Mouse (Mus musculus) hindlimb bud, embryonic 11.5 days (tissue): ENCODE measurements at regions not wholly inside any gene's neighbourhood (a gene's known extent, or its start where the extent isn't known, plus 50 kb on each side); places are given as distances from the start of the nearest gene placed in this dataset.

Experiments used
- DNase-seq: peaks from one replicate; pipeline ENCODE4 v3.0.0-alpha.2; 2012; ENCODE audit warnings: low read depth, low spot score; ENCODE audit errors: extremely low spot score

DNA sequence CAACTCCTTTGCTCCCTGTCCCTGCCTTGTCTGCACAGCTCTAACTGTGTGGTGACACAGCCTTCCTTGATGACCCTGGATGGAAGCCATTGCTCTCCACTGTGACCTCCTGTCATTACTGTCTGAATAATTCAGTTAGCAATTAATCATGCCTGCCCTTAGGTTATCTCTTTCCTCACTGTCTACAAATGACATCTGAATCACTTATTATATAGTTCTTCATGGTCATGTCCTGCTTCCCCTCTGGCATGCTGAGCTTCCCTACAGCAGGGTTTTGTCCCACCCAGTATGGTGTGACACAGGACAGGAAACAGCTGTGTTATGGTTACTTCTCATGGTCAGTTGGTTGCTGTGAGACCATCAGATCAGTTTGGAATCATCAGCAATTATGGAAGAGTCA, 458.9 kb downstream of the Ajap1 start:
- no peak for DNase-seq

- DNase-seq = no peak
Measured at GRCm38 (mm10) chr4:153019211-153019610, 463.4 kb downstream of the Ajap1 start.

GRCm38 (mm10) chr4:153018138-153018921, 464.3 kb downstream of the Ajap1 start:
- DNase-seq = no peak

GRCm38 (mm10) chr4:153017816-153018137, 464.8 kb downstream of the Ajap1 start:
- DNase-seq = no peak

DNA sequence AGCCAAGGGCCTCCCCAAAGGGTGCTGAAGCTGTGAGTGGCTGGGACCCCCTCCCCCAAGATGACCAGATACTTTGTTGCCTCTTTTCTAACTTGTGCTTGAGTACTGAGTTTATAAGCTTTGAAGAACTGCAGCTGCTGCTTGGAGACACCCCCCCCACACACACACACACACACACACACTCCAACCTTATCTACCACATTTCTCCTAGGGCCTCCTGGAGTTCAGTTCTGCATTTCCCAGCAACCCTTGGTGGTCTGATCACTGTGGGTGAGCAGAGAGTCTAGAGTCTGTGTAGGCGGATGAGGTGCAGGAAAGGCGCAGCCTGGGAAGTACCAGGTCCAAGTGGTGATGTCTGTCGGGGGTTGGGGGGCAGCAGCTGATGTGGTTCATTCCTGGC, 479.3 kb downstream of the Ajap1 start:
- DNase-seq = no peak

GRCm38 (mm10) chr4:153002516-153002915, 480.1 kb downstream of the Ajap1 start:
- DNase-seq = no peak

DNA sequence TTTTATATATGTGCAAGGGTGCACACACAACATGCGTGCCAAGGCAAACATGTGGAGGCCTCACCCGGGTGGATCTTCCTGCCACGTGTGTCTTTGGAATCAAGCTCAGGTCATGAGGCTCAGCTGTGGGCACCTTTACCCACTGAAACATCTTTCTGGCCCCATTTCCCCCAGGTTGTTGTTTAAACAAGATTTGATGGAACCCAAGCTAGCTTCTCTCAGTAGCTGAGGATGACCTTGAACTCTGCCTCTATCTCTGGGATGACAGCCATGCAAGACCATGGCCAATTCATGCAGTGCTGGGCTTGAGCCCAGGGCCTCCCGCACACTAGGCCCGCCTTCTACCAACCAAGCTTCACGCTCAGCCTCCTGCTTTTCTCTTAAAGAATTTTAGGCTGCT, 480.9 kb downstream of the Ajap1 start:
- no peak for DNase-seq

- no peak for DNase-seq
Measured at GRCm38 (mm10) chr4:152999526-152999925, 483.1 kb downstream of the Ajap1 start.

DNA sequence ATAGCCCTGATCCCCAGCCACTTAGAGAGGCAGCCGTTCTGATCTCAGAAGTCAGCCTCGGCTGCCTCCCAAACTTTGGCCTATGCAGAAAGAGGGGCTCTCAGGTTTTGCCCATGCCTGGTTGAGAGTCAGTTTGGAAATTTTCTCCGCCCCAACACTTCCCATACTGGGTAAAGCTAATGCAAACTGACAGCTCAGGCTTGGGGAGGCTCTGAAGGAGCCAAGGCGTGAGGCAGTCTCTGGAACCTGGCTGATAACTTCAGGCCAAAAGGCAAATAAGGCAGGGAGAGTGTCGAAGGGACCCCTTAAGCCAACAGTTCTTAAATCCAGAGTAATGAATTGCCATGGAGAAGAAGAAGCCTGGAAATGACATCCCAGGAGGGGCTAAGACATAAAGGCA, 485.4 kb downstream of the Ajap1 start:
- no peak for DNase-seq

DNA sequence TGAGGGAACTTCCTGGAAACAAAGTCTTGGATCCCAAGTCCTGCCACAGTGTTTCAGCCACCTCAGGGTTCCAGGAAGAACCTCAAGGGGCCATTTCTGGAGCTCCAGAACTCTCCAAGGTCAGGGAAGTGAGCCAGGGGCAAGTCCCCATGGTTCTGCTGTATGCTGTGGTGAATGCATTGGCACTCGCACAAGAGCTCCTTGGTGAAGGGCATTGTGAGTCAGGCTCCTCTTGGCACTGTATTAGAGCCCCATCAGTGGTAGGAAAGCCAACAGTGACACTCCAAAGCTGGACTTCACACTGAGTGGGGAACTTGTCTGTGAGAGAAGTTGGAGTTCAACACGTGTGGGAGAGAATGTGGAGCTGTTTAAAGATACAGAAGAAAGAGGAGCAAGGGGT, 486.0 kb downstream of the Ajap1 start:
- no peak for DNase-seq

DNA sequence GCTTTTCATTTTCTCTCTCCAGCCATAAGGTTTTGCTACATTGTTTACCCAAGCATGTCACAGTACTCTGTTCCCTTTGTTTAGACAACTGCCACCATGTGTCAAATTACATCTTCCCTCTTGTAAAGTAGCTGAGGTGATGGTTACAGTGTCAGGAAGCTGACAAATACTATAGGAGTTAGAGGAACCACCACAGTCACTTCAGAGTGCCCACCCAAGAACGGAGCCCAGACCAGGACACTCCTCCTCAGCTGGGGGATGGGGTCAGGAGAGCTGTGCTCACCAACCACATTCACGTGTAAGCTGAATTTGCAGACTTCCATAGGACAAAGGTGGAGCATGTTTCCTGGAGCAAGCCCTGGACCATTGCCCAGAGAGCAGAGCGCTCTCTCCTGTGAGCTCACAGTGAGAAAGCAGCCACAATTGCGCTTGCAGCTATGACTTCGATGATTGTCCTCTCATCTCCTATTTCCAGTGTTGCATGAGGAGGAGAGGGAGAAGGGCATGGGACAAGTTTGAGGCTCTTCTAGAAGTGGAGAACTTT, 487.5 kb downstream of the Ajap1 start:
- no peak for DNase-seq

DNA sequence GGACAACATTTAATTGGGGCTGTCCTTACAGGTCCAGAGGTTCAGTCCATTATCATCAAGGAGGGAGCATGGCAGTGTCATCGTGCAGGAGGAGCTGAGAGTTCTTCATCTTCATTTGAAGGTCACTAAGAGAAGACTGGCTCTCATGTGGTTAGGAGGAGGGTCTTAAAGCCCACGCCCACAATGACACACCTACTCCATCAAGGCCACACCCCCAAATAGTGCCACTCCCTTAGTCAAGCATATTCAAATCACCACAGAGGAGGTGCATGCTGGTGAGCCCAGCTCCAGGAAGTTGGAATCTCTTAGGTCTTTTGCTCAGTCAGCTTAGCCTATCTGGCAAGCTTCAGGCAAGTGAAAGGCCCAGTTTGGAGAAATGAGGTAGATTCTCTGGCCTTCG, 488.4 kb downstream of the Ajap1 start:
- DNase-seq = no peak

DNA sequence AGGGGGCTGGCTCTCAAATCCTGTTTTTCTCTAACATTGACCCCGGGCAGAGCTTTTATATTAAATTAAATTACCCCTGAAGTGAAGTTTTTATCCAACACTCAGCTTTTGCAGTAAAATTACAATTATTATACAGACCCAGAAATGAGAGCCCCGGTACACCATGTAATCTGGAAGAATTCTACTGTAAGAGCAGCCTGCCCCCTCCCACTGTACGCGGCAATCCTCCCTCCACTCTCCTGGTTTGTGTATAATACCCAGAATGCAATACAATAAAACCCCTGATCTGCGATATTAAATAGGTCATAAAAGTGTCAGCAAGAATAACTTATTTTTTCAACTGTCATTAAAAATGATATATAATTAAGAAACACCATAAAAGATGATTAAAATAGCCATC, 492.3 kb downstream of the Ajap1 start:
- no peak for DNase-seq

GRCm38 (mm10) chr4:152987726-152988125, 494.9 kb downstream of the Ajap1 start:
- no peak for DNase-seq

- DNase-seq = no peak
Measured at GRCm38 (mm10) chr4:152975012-152975675, 497.5 kb upstream of the Kcnab2 start.

- no peak for DNase-seq
Measured at GRCm38 (mm10) chr4:152963001-152963400, 485.3 kb upstream of the Kcnab2 start.

GRCm38 (mm10) chr4:152962165-152962564, 484.5 kb upstream of the Kcnab2 start:
- no peak for DNase-seq

DNA sequence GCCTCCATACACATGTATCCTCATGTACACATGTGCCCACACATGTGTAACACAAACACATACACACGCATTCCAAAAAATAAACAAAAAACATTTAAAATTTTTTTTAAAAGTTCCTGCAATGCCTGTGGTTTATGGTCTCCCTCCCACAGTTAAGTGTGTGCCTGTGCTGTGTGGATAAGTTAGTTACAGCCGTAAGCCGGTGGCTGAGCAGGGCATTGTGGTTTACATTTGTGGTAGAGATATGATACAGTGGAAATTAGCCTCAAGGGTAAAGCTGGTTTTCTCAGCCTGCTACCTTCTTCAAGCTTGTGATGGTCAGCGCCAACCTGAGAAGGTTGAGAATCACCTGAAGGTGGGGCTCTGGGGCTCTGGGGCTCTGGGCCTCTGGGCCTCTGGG, 484.0 kb upstream of the Kcnab2 start:
- no peak for DNase-seq

DNA sequence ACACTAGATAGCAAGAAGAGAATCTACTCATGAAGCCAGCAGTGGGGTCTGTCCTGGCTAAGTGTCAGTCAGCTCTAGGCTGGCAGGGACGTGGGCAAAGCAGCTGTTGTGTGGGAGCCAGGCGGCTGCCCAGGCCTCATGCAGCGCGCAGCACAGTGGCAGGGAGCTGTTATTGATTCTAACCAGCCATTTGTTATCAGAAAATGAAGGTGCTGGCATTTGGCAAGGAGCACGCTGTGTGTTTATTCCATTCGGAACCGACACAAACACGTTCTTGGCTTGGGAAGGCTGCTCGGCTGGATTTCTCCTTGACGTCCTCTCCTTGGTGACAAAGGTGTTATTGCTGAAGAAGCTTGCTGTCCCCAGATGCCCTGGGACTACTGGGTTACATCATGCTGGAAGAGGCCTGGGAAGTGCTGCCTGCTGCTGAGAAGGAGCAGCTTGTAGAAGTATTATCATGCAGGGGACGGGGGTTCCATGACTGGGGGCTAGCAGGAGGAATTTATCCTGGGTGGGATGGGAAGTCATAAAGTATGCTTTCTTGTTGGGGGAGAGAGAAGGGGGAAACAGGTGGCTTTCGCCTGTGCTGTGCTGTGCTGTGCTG, 482.1 kb upstream of the Kcnab2 start:
- no peak for DNase-seq

DNA sequence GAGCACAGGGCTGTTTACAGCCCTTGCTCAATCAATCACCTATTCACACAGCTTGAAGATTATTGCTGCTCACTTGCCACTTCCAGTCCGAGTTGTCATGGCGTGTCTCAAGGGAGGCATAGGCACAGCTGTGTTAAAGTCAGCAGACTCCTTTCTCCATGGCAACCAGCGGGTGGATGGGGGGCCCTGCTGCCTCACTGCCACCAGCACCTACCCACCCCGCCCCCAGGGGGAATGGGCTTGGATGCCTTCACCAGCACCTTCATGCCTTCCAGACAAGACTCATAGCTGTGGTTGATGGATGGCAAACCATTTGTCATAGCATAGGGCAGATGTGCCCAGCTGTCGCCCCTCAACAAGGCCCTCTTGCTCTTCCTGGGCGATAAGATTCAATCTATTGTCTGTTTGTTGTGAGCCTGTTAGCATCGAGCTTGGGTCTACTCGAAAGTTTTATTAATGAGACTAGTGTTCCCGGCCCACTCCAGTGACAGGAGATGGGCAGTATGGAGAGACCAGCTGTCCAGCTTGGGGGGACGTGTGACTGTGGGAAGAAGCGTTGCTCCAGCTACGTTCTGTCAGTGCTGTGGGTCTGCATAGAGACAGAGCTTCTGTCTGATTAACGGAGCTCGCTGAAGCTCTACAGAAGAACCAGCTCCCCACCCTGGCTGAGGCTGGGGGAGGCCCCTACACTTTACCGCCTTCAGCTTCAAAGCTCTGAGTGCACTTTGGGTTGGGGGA, 475.7 kb upstream of the Kcnab2 start:
- DNase-seq = no peak

- DNase-seq = no peak
Measured at GRCm38 (mm10) chr4:152948956-152949355, 471.3 kb upstream of the Kcnab2 start.
